Mouse (Mus musculus): ENCODE measurements at regions not wholly inside any gene's neighbourhood (a gene's known extent, or its start where the extent isn't known, plus 50 kb on each side); places are given as distances from the start of the nearest gene placed in this dataset.

GRCm38 (mm10) chr1:137973406-137973805, 202.1 kb downstream of the Ptprc start:
- Histone ChIP-seq H3K9ac (ENCODE audit: low read length) (no peak overlapping the region), H3K4me2 (ENCODE audit: low read length) (no peak overlapping the region), H3K4me3 (ENCODE audit: control insufficient read depth in 1 of 2, insufficient read depth in 1 of 2, low read depth in 1 of 2, low read length in 2 of 2) (no peak overlapping the region), H3K27ac (replicated peaks in 1 of 2; ENCODE audit: control insufficient read depth in 1 of 2, insufficient read depth in 1 of 2, low read depth in 2 of 2, low read length in 2 of 2) (no peak overlapping the region), H3K36me3 (ENCODE audit: control insufficient read depth, insufficient read depth, low read length) (no peaks in the 10 kb centered on the region), H3K4me1 (ENCODE audit: control insufficient read depth in 2 of 2, insufficient read depth in 2 of 2, low read length in 2 of 2) (0 out of 4 replicates have a peak, but pooled peaks cover 0 to 6% of the 10 kb centered on the region in 2 experiments), H3K9me3 (ENCODE audit: control insufficient read depth, low read length) (no peaks in the 10 kb centered on the region), H3K27me3 (ENCODE audit: control insufficient read depth, insufficient read depth, low read length) (no peaks in the 10 kb centered on the region)
- WGBS, result 60% methylated on average over 3 of the region's 3 CpGs
- no peak for ATAC-seq (ENCODE audit: insufficient number of reproducible peaks, insufficient read depth, low FRiP score, low read depth)

GRCm38 (mm10) chr1:137972620-137973350, 202.7 kb downstream of the Ptprc start:
- Histone ChIP-seq H3K27me3 (ENCODE audit: control insufficient read depth, insufficient read depth, low read length) (no peaks in the 10 kb centered on the region), H3K4me1 (ENCODE audit: control insufficient read depth in 2 of 2, insufficient read depth in 2 of 2, low read length in 2 of 2) (0 out of 4 replicates have a peak, but pooled peaks cover 0 to 6% of the 10 kb centered on the region in 2 experiments), H3K27ac (replicated peaks in 1 of 2; ENCODE audit: control insufficient read depth in 1 of 2, insufficient read depth in 1 of 2, low read depth in 2 of 2, low read length in 2 of 2) (no peak overlapping the region), H3K9ac (ENCODE audit: low read length) (no peak overlapping the region), H3K4me3 (ENCODE audit: control insufficient read depth in 1 of 2, insufficient read depth in 1 of 2, low read depth in 1 of 2, low read length in 2 of 2) (no peak overlapping the region), H3K9me3 (ENCODE audit: control insufficient read depth, low read length) (no peaks in the 10 kb centered on the region), H3K36me3 (ENCODE audit: control insufficient read depth, insufficient read depth, low read length) (no peaks in the 10 kb centered on the region), H3K4me2 (ENCODE audit: low read length) (no peak overlapping the region)
- WGBS, result 64% methylated on average over 6 of the region's 6 CpGs
- ATAC-seq (ENCODE audit: insufficient number of reproducible peaks, insufficient read depth, low FRiP score, low read depth), result no peak

- no peak overlapping the region for H3K4me2 ChIP-seq (ENCODE audit: low read length)
- H3K4me3 ChIP-seq (ENCODE audit: control insufficient read depth in 1 of 2, insufficient read depth in 1 of 2, low read depth in 1 of 2, low read length in 2 of 2), result no peak overlapping the region
- peaks cover 35% of the 10 kb centered on the region for H3K36me3 ChIP-seq (ENCODE audit: control insufficient read depth, insufficient read depth, low read length)
- H3K4me1 ChIP-seq (ENCODE audit: control insufficient read depth in 2 of 2, insufficient read depth in 2 of 2, low read length in 2 of 2), result no peaks in the 10 kb centered on the region
- 86% methylated on average over 16 of the region's 16 CpGs for WGBS
- no peaks in the 10 kb centered on the region for H3K9me3 ChIP-seq (ENCODE audit: control insufficient read depth, low read length)
- H3K27me3 ChIP-seq (ENCODE audit: control insufficient read depth, insufficient read depth, low read length), result no peaks in the 10 kb centered on the region
- H3K27ac ChIP-seq (replicated peaks in 1 of 2; ENCODE audit: control insufficient read depth in 1 of 2, insufficient read depth in 1 of 2, low read depth in 2 of 2, low read length in 2 of 2), result no peak overlapping the region
- no peak for ATAC-seq (ENCODE audit: insufficient number of reproducible peaks, insufficient read depth, low FRiP score, low read depth)
- no peak overlapping the region for H3K9ac ChIP-seq (ENCODE audit: low read length)
Measured at GRCm38 (mm10) chr1:137966151-137966836, 209.2 kb downstream of the Ptprc start.

GRCm38 (mm10) chr1:137963656-137964055, 211.9 kb downstream of the Ptprc start:
- WGBS, result 88% methylated on average over 6 of the region's 6 CpGs
- Histone ChIP-seq H3K4me3 (ENCODE audit: control insufficient read depth in 1 of 2, insufficient read depth in 1 of 2, low read depth in 1 of 2, low read length in 2 of 2) (no peak overlapping the region), H3K4me1 (ENCODE audit: control insufficient read depth in 2 of 2, insufficient read depth in 2 of 2, low read length in 2 of 2) (no peaks in the 10 kb centered on the region), H3K4me2 (ENCODE audit: low read length) (no peak overlapping the region), H3K27me3 (ENCODE audit: control insufficient read depth, insufficient read depth, low read length) (no peaks in the 10 kb centered on the region), H3K9ac (ENCODE audit: low read length) (no peak overlapping the region), H3K36me3 (ENCODE audit: control insufficient read depth, insufficient read depth, low read length) (peaks cover 44% of the 10 kb centered on the region), H3K27ac (replicated peaks in 1 of 2; ENCODE audit: control insufficient read depth in 1 of 2, insufficient read depth in 1 of 2, low read depth in 2 of 2, low read length in 2 of 2) (no peak overlapping the region), H3K9me3 (ENCODE audit: control insufficient read depth, low read length) (no peaks in the 10 kb centered on the region)
- no peak for ATAC-seq (ENCODE audit: insufficient number of reproducible peaks, insufficient read depth, low FRiP score, low read depth)

- Histone ChIP-seq H3K4me3 (ENCODE audit: control insufficient read depth in 1 of 2, insufficient read depth in 1 of 2, low read depth in 1 of 2, low read length in 2 of 2) (no peak overlapping the region), H3K27me3 (ENCODE audit: control insufficient read depth, insufficient read depth, low read length) (no peaks in the 10 kb centered on the region), H3K9me3 (ENCODE audit: control insufficient read depth, low read length) (no peaks in the 10 kb centered on the region), H3K36me3 (ENCODE audit: control insufficient read depth, insufficient read depth, low read length) (peaks cover 31% of the 10 kb centered on the region), H3K27ac (replicated peaks in 1 of 2; ENCODE audit: control insufficient read depth in 1 of 2, insufficient read depth in 1 of 2, low read depth in 2 of 2, low read length in 2 of 2) (no peak overlapping the region), H3K4me1 (ENCODE audit: control insufficient read depth in 2 of 2, insufficient read depth in 2 of 2, low read length in 2 of 2) (no peaks in the 10 kb centered on the region), H3K4me2 (ENCODE audit: low read length) (no peak overlapping the region), H3K9ac (ENCODE audit: low read length) (no peak overlapping the region)
- no peak for ATAC-seq (ENCODE audit: insufficient number of reproducible peaks, insufficient read depth, low FRiP score, low read depth)
- 59% methylated on average over 3 of the region's 3 CpGs for WGBS
Measured at GRCm38 (mm10) chr1:137958040-137958439, 217.5 kb downstream of the Ptprc start.

GRCm38 (mm10) chr1:137955993-137956392, 219.5 kb downstream of the Ptprc start:
- WGBS, result 88% methylated on average over 3 of the region's 3 CpGs

GRCm38 (mm10) chr1:137955139-137955538, 220.4 kb downstream of the Ptprc start:
- WGBS, result 83% methylated on average over 2 of the region's 2 CpGs
- peaks cover 22% of the 10 kb centered on the region for H3K36me3 ChIP-seq (ENCODE audit: control insufficient read depth, insufficient read depth, low read length)
- H3K27ac ChIP-seq (replicated peaks in 1 of 2; ENCODE audit: control insufficient read depth in 1 of 2, insufficient read depth in 1 of 2, low read depth in 2 of 2, low read length in 2 of 2), result no peak overlapping the region
- H3K4me2 ChIP-seq (ENCODE audit: low read length), result no peak overlapping the region
- H3K9me3 ChIP-seq (ENCODE audit: control insufficient read depth, low read length), result no peaks in the 10 kb centered on the region
- H3K4me1 ChIP-seq (ENCODE audit: control insufficient read depth in 2 of 2, insufficient read depth in 2 of 2, low read length in 2 of 2), result no peaks in the 10 kb centered on the region
- H3K9ac ChIP-seq (ENCODE audit: low read length), result no peak overlapping the region
- no peak overlapping the region for H3K4me3 ChIP-seq (ENCODE audit: control insufficient read depth in 1 of 2, insufficient read depth in 1 of 2, low read depth in 1 of 2, low read length in 2 of 2)
- ATAC-seq (ENCODE audit: insufficient number of reproducible peaks, insufficient read depth, low FRiP score, low read depth), result no peak
- no peaks in the 10 kb centered on the region for H3K27me3 ChIP-seq (ENCODE audit: control insufficient read depth, insufficient read depth, low read length)

More at GRCm38 (mm10) chr1:137955993-137956392, 219.5 kb downstream of the Ptprc start:
- ATAC-seq (ENCODE audit: insufficient number of reproducible peaks, insufficient read depth, low FRiP score, low read depth), result no peak
- Histone ChIP-seq H3K4me2 (ENCODE audit: low read length) (no peak overlapping the region), H3K36me3 (ENCODE audit: control insufficient read depth, insufficient read depth, low read length) (peaks cover 23% of the 10 kb centered on the region), H3K4me1 (ENCODE audit: control insufficient read depth in 2 of 2, insufficient read depth in 2 of 2, low read length in 2 of 2) (no peaks in the 10 kb centered on the region), H3K27ac (replicated peaks in 1 of 2; ENCODE audit: control insufficient read depth in 1 of 2, insufficient read depth in 1 of 2, low read depth in 2 of 2, low read length in 2 of 2) (no peak overlapping the region), H3K9me3 (ENCODE audit: control insufficient read depth, low read length) (no peaks in the 10 kb centered on the region), H3K27me3 (ENCODE audit: control insufficient read depth, insufficient read depth, low read length) (no peaks in the 10 kb centered on the region), H3K4me3 (ENCODE audit: control insufficient read depth in 1 of 2, insufficient read depth in 1 of 2, low read depth in 1 of 2, low read length in 2 of 2) (no peak overlapping the region), H3K9ac (ENCODE audit: low read length) (no peak overlapping the region)

Data from heart, embryonic 14.5 days (tissue).